In the genomic region with DNA sequence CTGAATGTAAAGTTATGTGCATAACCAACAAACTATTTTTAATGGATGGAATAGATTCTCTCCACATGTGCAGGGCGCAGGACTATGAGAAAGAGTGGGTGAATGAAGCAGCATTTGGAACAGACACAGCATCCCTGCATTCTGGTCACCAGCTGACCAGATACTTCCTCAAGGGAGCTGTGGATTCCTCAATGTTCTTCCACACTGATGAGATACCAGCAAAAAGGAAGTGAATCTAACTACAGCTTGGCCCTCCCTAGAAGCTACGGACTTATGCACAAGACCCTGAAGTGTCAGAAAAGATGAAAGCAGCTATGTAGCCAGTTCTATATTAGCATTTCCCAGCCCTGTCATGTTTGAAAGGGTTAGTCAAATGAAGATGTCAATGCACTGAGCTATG, we compare ENCODE assay signal across 11 mouse cellular contexts. TPM values are rescaled to one million over a fixed set of nuclear protein-coding genes. Genes with fewer than 3 reads are reported as not detected.
"Had no signal": no experiment of that assay in that cellular context is flagged by ENCODE, and none has a peak within 500 bp of the region (broad histone marks: within the 10 kb centered on the region; RNA-seq: fewer than 3 reads in every experiment).

No protein-coding gene starts in this region.

- DNase-seq: lung, adult 18-20 months; lung, postnatal 10 days; right cerebral cortex, postnatal 14 days; spleen, adult 18-20 months; thymus, adult 18-20 months; thymus, postnatal 14 days; thymus, postnatal 36 days had no signal

- ATAC-seq: midbrain, embryonic 13.5 days; midbrain, embryonic 15.5 days had no signal

RNA-seq across cellular contexts. Expression of a gene that starts 57.7 kb away (rescaled TPM):
- total RNA-seq: monocyte, adult 5-6 weeks; neutrophil, adult 5-6 weeks had no signal
